Mouse (Mus musculus) embryonic facial prominence, embryonic 14.5 days (tissue): ENCODE measurements around the gene Dstyk. TPM values are rescaled to one million over a fixed set of nuclear protein-coding genes. Genes with fewer than 3 reads are reported as not detected.

Experiments
- ATAC-seq: fragments of 200-750 bp; cut with Nextera tagmentation; 2 replicates; pipeline ENCODE4 v1.8.0; 2017; ENCODE audit warnings: low read depth, moderate number of reproducible peaks, moderate TSS enrichment
- DNase-seq: peaks from one replicate; pipeline ENCODE4 v3.0.0-alpha.2; 2015; ENCODE audit warnings: low spot score
- H3K27ac ChIP-seq: fragments of 300-500 bp; sonication (generic); replicated peaks from 2 replicates; pipeline ENCODE4 v1.5.1; 2014; ENCODE audit warnings: low read depth, mild to moderate bottlenecking, low read length, moderate library complexity
- H3K27me3 ChIP-seq: fragments of 300-500 bp; sonication (generic); replicated peaks from 2 replicates; pipeline ENCODE4 v1.6.1; 2014; ENCODE audit warnings: low read length; ENCODE audit not compliant: control insufficient read depth, insufficient read depth
- H3K36me3 ChIP-seq: fragments of 300-500 bp; sonication (generic); 2 replicates; pipeline ENCODE4 v1.6.1; 2014; ENCODE audit warnings: low read length, mixed read lengths; ENCODE audit not compliant: control insufficient read depth, insufficient read depth
- H3K4me1 ChIP-seq: fragments of 300-500 bp; sonication (generic); 2 replicates; pipeline ENCODE4 v1.6.1; 2014; ENCODE audit warnings: antibody characterized with exemption, low read length; ENCODE audit not compliant: control insufficient read depth, insufficient read depth
- H3K4me2 ChIP-seq: fragments of 300-500 bp; sonication (generic); 2 replicates; pipeline ENCODE4 v1.6.1; 2014; ENCODE audit warnings: low read depth, mild to moderate bottlenecking, low read length, moderate library complexity, mixed read lengths
- H3K4me3 ChIP-seq: fragments of 300-500 bp; sonication (generic); 2 replicates; pipeline ENCODE4 v1.5.1; 2014; ENCODE audit warnings: low read depth, mild to moderate bottlenecking, low read length
- H3K9ac ChIP-seq: fragments of 300-500 bp; sonication (generic); 2 replicates; pipeline ENCODE4 v1.6.1; 2014; ENCODE audit warnings: low read depth, mild to moderate bottlenecking, low read length, moderate library complexity, mixed read lengths
- H3K9me3 ChIP-seq: fragments of 300-500 bp; sonication (generic); 2 replicates; pipeline ENCODE4 v1.6.1; 2016; ENCODE audit warnings: low read length; ENCODE audit not compliant: control insufficient read depth
- WGBS: fragments of 180-500 bp; shearing (Covaris S2); extraction: QIAGEN DNeasy Blood & Tissue Kit; methylation state at CpG from one replicate; pipeline ENCODE4 v1.1.7; 2014; 5-methylcytosine and 5-hydroxymethylcytosine counted together
- polyA plus RNA-seq: library from polyadenylated mRNA; unstranded; fragments of >200 nt; fragmentation: Nextera tagmentation; extraction: Ambion mirVana; gene quantifications from 2 replicates; pipeline ENCODE4 v1.2.1, GENCODE M21; 2014

Dstyk gene
- polyA plus RNA-seq, 1 experiment from 2014 or later = 15.6 TPM

GRCm38 (mm10) chr1:132374873-132375244 is 42.5 kb upstream of the Dstyk start:
- DNase-seq = no peak
- no peak for ATAC-seq
- H3K4me1 ChIP-seq = peaks cover 60% of the 10 kb centered on the region
- no peak overlapping the region for H3K9ac ChIP-seq
- no peak overlapping the region for H3K4me3 ChIP-seq
- 0 out of 2 replicates have a peak overlapping the region, but pooled peaks have one; percentile 6 for H3K4me2 ChIP-seq
- no peaks in the 10 kb centered on the region for H3K27me3 ChIP-seq
- 59% methylated on average over 3 of the region's 3 CpGs for WGBS
- no peaks in the 10 kb centered on the region for H3K9me3 ChIP-seq
- H3K36me3 ChIP-seq = peaks cover 37% of the 10 kb centered on the region; the same call in 1 of the 2 replicates
- H3K27ac ChIP-seq = peak overlapping the region; percentile 78

- Histone ChIP-seq H3K4me3 (no peak overlapping the region), H3K4me2 (0 out of 2 replicates have a peak overlapping the region, but pooled peaks have one; percentile 6), H3K9ac (no peak overlapping the region), H3K36me3 (peaks cover 37% of the 10 kb centered on the region; the same call in 1 of the 2 replicates), H3K27ac (peak overlapping the region; percentile 78), H3K9me3 (no peaks in the 10 kb centered on the region), H3K27me3 (no peaks in the 10 kb centered on the region), H3K4me1 (peaks cover 60% of the 10 kb centered on the region)
- DNase-seq (peak; percentile 82), ATAC-seq (peak; percentile 78)
- 19% methylated on average over 4 of the region's 4 CpGs for WGBS
Measured at GRCm38 (mm10) chr1:132375256-132375655, 42.1 kb upstream of the Dstyk start.

- Histone ChIP-seq H3K4me2 (no peak overlapping the region), H3K27me3 (no peaks in the 10 kb centered on the region), H3K9ac (no peak overlapping the region), H3K4me1 (peaks cover 60% of the 10 kb centered on the region), H3K9me3 (no peaks in the 10 kb centered on the region), H3K27ac (peak overlapping the region; percentile 78; the same call in 1 of the 2 replicates), H3K4me3 (no peak overlapping the region), H3K36me3 (peaks cover 48% of the 10 kb centered on the region)
- no peak for DNase-seq
- no peak for ATAC-seq
- WGBS = 60% methylated on average over 8 of the region's 8 CpGs
Measured at GRCm38 (mm10) chr1:132376211-132377054, 40.9 kb upstream of the Dstyk start.

GRCm38 (mm10) chr1:132377055-132377365 is 40.3 kb upstream of the Dstyk start:
- H3K4me3 ChIP-seq = no peak overlapping the region
- H3K9me3 ChIP-seq = no peaks in the 10 kb centered on the region
- H3K4me2 ChIP-seq = no peak overlapping the region
- no peaks in the 10 kb centered on the region for H3K27me3 ChIP-seq
- ATAC-seq = no peak
- peaks cover 49% of the 10 kb centered on the region for H3K36me3 ChIP-seq
- H3K27ac ChIP-seq = no peak overlapping the region
- WGBS = 49% methylated on average over 7 of the region's 7 CpGs
- no peak overlapping the region for H3K9ac ChIP-seq
- H3K4me1 ChIP-seq = peaks cover 56% of the 10 kb centered on the region
- DNase-seq = no peak

GRCm38 (mm10) chr1:132377811-132378210 is 39.5 kb upstream of the Dstyk start:
- WGBS = 75% methylated on average over 3 of the region's 3 CpGs

GRCm38 (mm10) chr1:132380550-132381100 is 36.7 kb upstream of the Dstyk start:
- Histone ChIP-seq H3K27me3 (no peaks in the 10 kb centered on the region), H3K36me3 (peaks cover 34% of the 10 kb centered on the region), H3K4me3 (no peak overlapping the region), H3K4me2 (no peak overlapping the region), H3K4me1 (peaks cover 31% of the 10 kb centered on the region), H3K9ac (no peak overlapping the region), H3K9me3 (no peaks in the 10 kb centered on the region), H3K27ac (no peak overlapping the region)
- ATAC-seq (no peak), DNase-seq (no peak)
- WGBS = 82% methylated on average over 22 of the region's 27 CpGs

More at GRCm38 (mm10) chr1:132377811-132378210, 39.5 kb upstream of the Dstyk start:
- Histone ChIP-seq H3K9me3 (no peaks in the 10 kb centered on the region), H3K27me3 (no peaks in the 10 kb centered on the region), H3K36me3 (peaks cover 45% of the 10 kb centered on the region), H3K4me1 (peaks cover 48% of the 10 kb centered on the region), H3K27ac (no peak overlapping the region), H3K9ac (no peak overlapping the region), H3K4me2 (no peak overlapping the region), H3K4me3 (no peak overlapping the region)
- DNase-seq (no peak), ATAC-seq (no peak)

GRCm38 (mm10) chr1:132381929-132382328 is 35.4 kb upstream of the Dstyk start:
- DNase-seq (peak; percentile 18), ATAC-seq (no peak)
- no peak overlapping the region for H3K4me3 ChIP-seq
- no peaks in the 10 kb centered on the region for H3K27me3 ChIP-seq
- no peak overlapping the region for H3K9ac ChIP-seq
- H3K4me1 ChIP-seq = peaks cover 21% of the 10 kb centered on the region
- no peak overlapping the region for H3K27ac ChIP-seq
- no peak overlapping the region for H3K4me2 ChIP-seq
- H3K9me3 ChIP-seq = no peaks in the 10 kb centered on the region
- peaks cover 34% of the 10 kb centered on the region for H3K36me3 ChIP-seq
- WGBS = 63% methylated on average over 10 of the region's 10 CpGs

- ATAC-seq (no peak), DNase-seq (no peak)
- H3K4me3 ChIP-seq = no peak overlapping the region
- H3K4me1 ChIP-seq = peaks cover 21% of the 10 kb centered on the region
- no peak overlapping the region for H3K4me2 ChIP-seq
- H3K36me3 ChIP-seq = peaks cover 25% of the 10 kb centered on the region
- H3K27ac ChIP-seq = no peak overlapping the region; the same call in 1 of the 2 replicates
- H3K27me3 ChIP-seq = no peaks in the 10 kb centered on the region
- no peak overlapping the region for H3K9ac ChIP-seq
- H3K9me3 ChIP-seq = no peaks in the 10 kb centered on the region
- WGBS = 76% methylated on average over 8 of the region's 8 CpGs
Measured at GRCm38 (mm10) chr1:132384001-132384554, 33.3 kb upstream of the Dstyk start.
